Mouse (Mus musculus) induced T-regulatory cell, adult 2 months (primary cell): ENCODE data around the gene Trappc5.
A peak's percentile ranks its signal among the peaks of the same experiment; 100 is the strongest.

ENCODE experiments used
- DNase-seq: peaks from one replicate; pipeline ENCODE4 v3.0.0-alpha.2; 2012; ENCODE audit warnings: low read depth

Trappc5 gene

DNA sequence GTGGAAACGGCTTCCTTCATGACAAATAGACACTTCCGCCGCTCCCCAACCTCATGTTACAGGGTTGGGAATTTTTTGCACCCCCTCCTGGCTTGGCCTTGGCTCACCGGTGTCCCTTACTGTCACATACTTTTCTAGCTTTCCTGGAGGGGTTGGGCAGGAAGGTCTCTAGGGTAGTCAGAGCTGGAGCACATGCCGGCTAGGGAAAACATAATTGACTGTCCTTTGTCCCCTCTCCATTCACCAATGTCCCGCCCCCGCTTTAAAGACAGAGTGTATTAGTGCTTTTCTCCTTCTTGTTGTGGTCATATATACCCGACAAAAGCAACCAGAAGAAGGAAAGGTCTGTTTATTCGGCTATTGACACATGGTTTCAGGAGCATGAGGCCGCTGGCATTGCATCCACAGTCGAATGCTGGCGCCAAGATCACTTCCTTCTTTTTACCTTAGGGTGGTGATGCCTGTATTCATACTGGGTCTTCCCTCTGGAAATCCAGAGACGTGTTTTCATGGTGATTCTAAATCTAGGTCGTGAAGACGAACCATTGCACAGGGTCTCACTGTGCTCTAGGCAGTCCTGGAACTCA lies 987 bp downstream of the Trappc5 start:
- DNase-seq: peak; percentile 57

GRCm38 (mm10) chr8:3678831-3679230 lies 2.7 kb downstream of the Trappc5 start:
- no peak for DNase-seq

GRCm38 (mm10) chr8:3679236-3679635 lies 3.1 kb downstream of the Trappc5 start:
- no peak for DNase-seq

DNA sequence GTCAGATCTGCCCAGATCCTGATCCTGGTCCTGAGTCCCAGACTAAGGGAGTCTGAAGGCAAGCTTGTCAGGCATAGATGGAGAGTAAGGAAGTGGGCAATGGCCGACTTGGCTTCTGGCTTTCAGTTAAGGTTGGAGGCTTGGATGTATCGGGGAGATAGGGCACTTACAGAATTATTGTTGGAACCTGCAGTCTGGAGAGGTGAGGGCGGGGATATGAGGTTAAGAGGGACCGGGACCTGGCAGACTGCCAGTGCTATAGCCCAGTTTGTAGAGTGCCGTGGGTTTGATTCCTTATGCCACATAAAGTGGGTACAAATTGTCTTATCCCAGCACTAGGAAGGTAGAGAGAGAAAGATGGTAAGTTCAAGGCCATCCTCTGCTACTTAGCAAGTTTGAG lies 3.6 kb downstream of the Trappc5 start:
- DNase-seq: no peak

DNA sequence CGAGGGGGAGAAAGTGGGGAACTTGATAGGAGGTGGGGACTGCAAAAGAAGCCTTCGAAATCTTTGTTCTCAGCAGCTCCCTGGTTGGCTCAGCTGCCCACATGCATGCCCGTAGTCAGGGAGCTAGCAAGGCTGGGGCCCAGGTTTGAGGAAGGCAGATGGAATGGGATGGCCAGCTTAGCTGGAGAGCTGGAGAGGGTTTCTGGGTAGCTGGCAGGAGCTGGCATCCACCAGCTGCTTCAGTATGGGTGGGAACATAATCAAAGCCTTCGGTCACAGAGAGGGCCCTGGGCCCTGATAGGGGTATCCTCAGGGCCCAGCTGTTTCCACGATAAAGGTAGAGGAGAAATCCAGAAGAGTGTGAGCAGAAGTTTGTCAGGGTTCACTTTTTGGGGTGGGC lies 6.3 kb downstream of the Trappc5 start:
- DNase-seq: no peak

- no peak for DNase-seq
Measured at GRCm38 (mm10) chr8:3683408-3684176, 7.5 kb downstream of the Trappc5 start.

- DNase-seq: no peak
Measured at GRCm38 (mm10) chr8:3684530-3684929, 8.4 kb downstream of the Trappc5 start.

- no peak for DNase-seq
Measured at GRCm38 (mm10) chr8:3685422-3685821, 9.3 kb downstream of the Trappc5 start.

DNA sequence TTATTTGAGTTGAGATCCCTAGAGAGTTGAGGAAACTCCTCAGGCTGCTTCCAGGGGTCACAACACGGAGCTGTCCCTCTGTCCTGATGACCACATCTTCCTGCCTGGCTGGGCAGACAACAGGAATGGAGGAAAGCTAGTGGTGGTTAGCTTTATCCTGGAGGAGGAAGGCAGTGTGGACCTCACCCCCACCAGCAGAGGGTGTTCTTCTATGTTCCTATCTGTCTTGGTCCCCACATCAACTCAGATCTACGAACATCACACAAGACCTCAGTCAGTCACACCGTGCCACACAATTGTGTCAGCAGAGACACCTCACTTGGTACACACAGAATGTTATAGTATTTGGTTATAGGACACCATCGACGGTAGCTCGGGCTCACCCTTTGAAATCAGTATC lies 11.4 kb downstream of the Trappc5 start:
- no peak for DNase-seq

DNA sequence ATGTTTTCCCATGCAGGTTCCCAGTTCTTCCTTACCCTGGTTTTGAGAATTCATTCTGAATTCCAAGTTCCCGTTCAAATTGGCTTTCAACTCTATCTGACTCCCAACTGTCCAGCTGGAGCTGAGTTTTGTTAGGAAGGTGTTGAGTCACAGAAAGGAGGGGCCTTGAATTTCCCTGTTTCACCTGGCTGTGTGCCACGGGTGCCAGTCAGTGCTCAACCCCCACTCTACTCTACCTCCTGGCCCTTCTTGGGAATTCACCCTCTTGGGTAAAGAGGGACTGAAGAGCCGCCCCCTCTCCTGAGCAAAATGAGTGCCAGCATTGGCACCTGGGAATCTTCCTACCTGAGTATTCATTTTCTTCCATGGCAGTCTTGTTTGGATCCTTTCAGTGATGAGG lies 14.7 kb downstream of the Trappc5 start:
- no peak for DNase-seq

- DNase-seq: no peak
Measured at GRCm38 (mm10) chr8:3694121-3694520, 18.0 kb downstream of the Trappc5 start, which contains the start of gene Fcer2a. TSS of gene Fcer2a (minus strand) at chr8:3694175.

DNA sequence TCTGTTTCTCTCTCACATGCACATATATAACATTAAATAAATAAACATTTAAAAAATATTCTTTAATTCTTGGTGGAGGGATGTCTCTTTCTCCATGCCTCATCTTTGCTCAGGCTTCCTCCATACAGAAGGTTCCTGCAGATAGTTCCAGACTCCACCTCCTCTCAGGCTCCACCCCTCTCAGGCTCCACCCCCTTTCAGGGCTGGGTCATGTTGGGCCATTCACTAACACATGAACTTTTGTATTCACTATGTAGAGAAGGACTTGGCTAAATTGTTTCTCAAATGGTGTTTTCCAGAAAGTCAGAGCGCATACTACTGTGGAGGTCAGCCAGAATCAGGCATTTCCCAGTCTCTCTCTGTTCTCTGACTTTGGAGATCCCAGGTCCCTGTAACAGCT lies 25.4 kb downstream of the Trappc5 start:
- DNase-seq: no peak

DNA sequence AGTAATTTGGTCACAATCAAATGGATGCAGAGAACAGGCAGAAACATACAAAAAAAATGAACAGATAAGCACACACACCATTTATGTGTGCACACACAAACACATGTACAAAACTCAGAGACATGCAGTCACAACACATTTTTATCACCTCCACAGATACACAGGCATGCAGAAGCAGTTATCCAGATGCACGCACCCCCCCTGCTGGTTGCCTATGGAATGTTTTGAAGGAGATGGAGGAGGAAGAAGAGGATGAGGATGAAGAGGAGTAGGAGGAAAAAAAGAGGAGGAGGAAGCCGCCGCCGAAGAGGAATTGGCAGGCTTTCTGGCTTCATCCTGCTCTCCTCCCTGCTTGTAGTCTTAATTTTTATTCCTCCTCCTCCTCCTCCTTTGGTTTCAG lies 29.6 kb downstream of the Trappc5 start:
- peak; percentile 17 for DNase-seq

- DNase-seq: no peak
Measured at GRCm38 (mm10) chr8:3707611-3708010, 31.5 kb downstream of the Trappc5 start.

- DNase-seq: no peak
Measured at GRCm38 (mm10) chr8:3710312-3710711, 34.2 kb downstream of the Trappc5 start.

DNA sequence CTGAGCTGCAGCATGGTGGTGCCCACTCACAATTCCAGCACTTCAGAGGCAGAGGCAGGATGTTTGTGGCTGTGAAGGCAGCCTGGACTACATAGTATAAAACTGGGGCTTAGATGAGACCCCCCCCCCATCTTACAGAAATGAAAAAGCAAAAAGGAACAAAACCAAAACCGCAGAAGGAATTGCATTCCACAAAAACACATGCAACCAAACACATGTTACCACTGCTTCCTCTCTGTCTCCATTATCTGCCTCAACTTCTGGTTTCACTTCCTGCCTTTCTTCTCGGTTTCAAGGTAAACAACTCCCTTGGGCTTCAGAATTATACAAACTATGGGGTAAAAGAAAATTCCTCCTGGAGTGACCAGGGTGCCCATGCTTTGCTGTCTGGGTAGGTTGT lies 35.5 kb downstream of the Trappc5 start:
- DNase-seq: no peak

- DNase-seq: no peak
Measured at GRCm38 (mm10) chr8:3717321-3717954, 41.3 kb downstream of the Trappc5 start.

- DNase-seq: peak; percentile 60
Measured at GRCm38 (mm10) chr8:3718559-3718958, 42.5 kb downstream of the Trappc5 start.

DNA sequence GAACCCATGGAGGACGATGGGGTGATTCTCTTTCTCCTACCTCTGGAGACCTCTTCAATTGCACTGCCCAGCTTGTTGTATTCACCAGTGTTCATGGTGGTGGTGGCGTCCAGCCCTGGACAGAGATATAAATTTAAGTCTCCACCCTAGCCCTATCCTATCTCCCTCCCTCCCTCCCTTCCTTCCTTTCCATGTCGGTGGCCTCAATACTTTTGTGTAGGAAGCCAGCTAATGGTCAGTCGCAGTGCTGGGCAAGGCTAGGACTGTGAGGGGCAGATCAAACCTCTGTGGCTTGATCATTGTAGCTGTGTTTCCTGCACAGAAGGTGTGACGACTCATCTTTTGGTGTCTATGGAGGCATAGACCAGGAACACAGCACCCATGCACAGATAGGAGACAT lies 44.5 kb downstream of the Trappc5 start, which contains the start of gene Clec4g:
Gene Clec4g (minus strand): TSS at position 101 of the 400 bp plus-strand sequence.
- DNase-seq: no peak

- no peak for DNase-seq
Measured at GRCm38 (mm10) chr8:3721041-3721440, 44.9 kb downstream of the Trappc5 start.
